Mouse (Mus musculus): ENCODE measurements around the gene Gnptab. TPM values are rescaled to one million over a fixed set of nuclear protein-coding genes. Genes with fewer than 3 reads are reported as not detected.

The Gnptab gene
- polyA plus RNA-seq, 1 experiment from 2014 or later, result 7.3 TPM

DNA sequence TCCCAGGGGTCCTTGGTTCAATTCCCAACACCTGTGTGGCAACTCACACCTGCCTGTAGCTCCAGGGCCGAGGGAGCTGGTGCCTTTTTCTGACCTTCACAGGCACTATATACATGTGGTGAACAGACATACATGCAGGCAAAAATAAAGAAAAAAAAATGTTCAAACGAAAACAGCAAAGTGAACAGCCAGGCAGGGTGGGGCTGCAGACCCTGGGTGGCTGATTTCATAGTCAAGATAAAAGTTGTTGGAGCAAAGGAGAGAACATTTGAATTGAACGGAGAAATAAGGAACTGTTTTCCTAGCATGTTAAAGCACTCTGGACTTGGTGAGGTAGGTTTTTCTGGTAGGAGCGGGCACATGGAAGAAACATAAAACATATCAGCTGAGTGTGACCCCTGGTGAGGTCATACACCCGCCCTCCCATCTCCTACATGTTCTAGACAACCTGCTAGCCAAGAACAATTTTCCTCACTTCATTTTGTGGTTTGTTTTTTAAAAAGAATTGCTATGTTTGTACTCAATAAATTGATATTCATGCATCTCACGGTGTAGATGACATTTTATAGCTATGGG lies 19.8 kb downstream of the Gnptab start:
- Histone ChIP-seq H3K27me3 (replicated peaks) (no peaks in the 10 kb centered on the region), H3K27ac (no peak overlapping the region), H3K4me1 (peaks cover 11% of the 10 kb centered on the region), H3K9me3 (replicated peaks) (no peaks in the 10 kb centered on the region), H3K36me3 (peaks cover 12% of the 10 kb centered on the region), H3K9ac (no peak overlapping the region), H3K4me2 (no peak overlapping the region), H3K4me3 (no peak overlapping the region)
- WGBS (ENCODE audit: insufficient replicate concordance), result 59% methylated on average over 6 of the region's 6 CpGs
- ATAC-seq, result no peak

DNA sequence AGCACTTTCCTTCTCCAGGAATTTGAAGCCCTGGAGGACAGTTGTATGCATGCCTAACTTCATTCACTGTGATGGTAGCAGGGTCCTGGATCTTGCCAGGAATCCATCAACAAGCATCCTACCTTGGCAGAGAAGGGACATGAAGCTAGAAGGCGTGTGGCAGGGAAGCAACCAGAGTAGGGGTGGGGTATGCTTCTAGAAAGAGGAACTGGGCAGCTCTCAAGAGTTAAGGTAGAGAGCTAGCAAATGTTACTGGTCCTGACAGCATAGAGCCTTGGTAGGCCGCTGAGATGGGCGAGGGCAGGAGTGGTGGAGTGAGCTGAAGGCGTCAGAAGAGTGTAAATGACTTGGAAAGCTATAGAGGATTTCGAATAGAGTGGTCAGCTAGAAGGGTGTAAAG lies 20.3 kb downstream of the Gnptab start:
- H3K4me2 ChIP-seq, result no peak overlapping the region
- peaks cover 12% of the 10 kb centered on the region for H3K36me3 ChIP-seq
- no peak overlapping the region for H3K4me3 ChIP-seq
- no peaks in the 10 kb centered on the region for H3K27me3 ChIP-seq (replicated peaks)
- peaks cover 11% of the 10 kb centered on the region for H3K4me1 ChIP-seq
- no peaks in the 10 kb centered on the region for H3K9me3 ChIP-seq (replicated peaks)
- 74% methylated on average over 5 of the region's 5 CpGs for WGBS (ENCODE audit: insufficient replicate concordance)
- no peak overlapping the region for H3K9ac ChIP-seq
- H3K27ac ChIP-seq, result no peak overlapping the region
- no peak for ATAC-seq

DNA sequence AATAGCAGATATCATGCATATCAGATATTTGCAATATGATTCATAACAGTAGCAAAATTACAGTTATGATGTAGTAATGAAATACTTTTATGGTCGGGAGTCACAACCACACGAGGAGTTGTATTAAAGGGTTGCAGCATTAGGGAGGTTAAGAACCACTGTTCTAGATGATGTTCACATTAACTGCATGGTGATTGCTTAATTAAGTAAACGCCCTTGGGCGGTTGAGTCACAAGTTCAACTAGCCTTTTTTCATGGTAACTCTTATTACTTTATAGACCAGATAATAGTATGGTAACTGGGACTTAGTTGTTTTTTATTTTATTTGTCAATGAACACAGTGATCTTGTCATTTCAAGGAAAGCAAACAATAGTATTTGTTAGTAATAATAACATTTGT lies 24.1 kb downstream of the Gnptab start:
- no peaks in the 10 kb centered on the region for H3K9me3 ChIP-seq (replicated peaks)
- H3K4me1 ChIP-seq, result peaks cover 11% of the 10 kb centered on the region
- 84% methylated on average over 4 of the region's 4 CpGs for WGBS (ENCODE audit: insufficient replicate concordance)
- ATAC-seq, result no peak
- H3K4me2 ChIP-seq, result no peak overlapping the region
- no peaks in the 10 kb centered on the region for H3K27me3 ChIP-seq (replicated peaks)
- no peak overlapping the region for H3K4me3 ChIP-seq
- H3K27ac ChIP-seq, result no peak overlapping the region
- H3K36me3 ChIP-seq, result peaks cover 12% of the 10 kb centered on the region
- H3K9ac ChIP-seq, result no peak overlapping the region

GRCm38 (mm10) chr10:88404220-88404619 lies 25.3 kb downstream of the Gnptab start:
- Histone ChIP-seq H3K9ac (no peak overlapping the region), H3K36me3 (peaks cover 12% of the 10 kb centered on the region), H3K4me1 (no peaks in the 10 kb centered on the region), H3K9me3 (replicated peaks) (no peaks in the 10 kb centered on the region), H3K4me3 (no peak overlapping the region), H3K4me2 (no peak overlapping the region), H3K27me3 (replicated peaks) (no peaks in the 10 kb centered on the region), H3K27ac (no peak overlapping the region)
- WGBS (ENCODE audit: insufficient replicate concordance), result 64% methylated on average over 6 of the region's 6 CpGs
- no peak for ATAC-seq

- no peak for ATAC-seq
- Histone ChIP-seq H3K4me1 (no peaks in the 10 kb centered on the region), H3K27ac (no peak overlapping the region), H3K36me3 (peaks cover 12% of the 10 kb centered on the region), H3K9me3 (replicated peaks) (no peaks in the 10 kb centered on the region), H3K4me3 (no peak overlapping the region), H3K27me3 (replicated peaks) (no peaks in the 10 kb centered on the region), H3K4me2 (no peak overlapping the region), H3K9ac (no peak overlapping the region)
- 80% methylated on average over 7 of the region's 7 CpGs for WGBS (ENCODE audit: insufficient replicate concordance)
Observed at GRCm38 (mm10) chr10:88405812-88406211, 26.9 kb downstream of the Gnptab start.

DNA sequence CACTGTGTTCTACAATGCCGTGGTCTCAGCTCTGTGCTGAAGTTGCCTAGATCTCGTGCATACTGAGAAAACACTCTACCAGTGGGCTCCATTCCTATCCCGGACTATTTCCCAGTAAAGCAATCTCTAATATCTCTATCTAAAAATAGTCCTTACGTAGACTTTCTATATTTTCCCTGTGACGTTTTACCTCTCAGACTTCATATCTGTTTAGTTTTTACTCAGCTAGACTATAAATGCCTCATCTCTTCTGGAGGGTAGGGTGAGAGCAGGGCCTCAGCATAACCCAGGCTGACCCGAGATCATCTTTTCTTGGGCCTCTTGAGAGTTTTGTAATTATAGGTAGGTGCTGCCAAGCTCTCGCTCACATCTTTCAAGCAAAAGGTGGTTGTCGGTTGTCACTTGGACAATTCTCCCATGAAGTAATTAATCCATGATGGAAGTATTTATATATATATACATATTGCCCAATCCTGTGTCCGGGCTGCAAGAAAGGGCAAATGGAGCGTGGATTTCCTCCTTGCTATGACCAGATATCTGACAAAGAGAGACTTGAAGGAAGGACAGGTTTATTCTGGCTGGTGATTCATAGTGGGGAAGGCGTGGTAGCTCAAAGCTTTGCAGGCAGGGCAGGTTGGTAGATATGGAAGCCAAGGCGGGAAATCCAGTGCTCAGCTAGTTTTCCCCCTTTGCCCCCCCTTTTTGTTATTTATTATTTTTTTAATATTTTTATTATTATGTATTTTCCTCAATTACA lies 29.1 kb downstream of the Gnptab start:
- Histone ChIP-seq H3K27ac (no peak overlapping the region), H3K4me3 (no peak overlapping the region), H3K36me3 (0 out of 2 replicates have a peak, but pooled peaks cover 3% of the 10 kb centered on the region), H3K9me3 (replicated peaks) (no peaks in the 10 kb centered on the region), H3K9ac (no peak overlapping the region), H3K4me1 (no peaks in the 10 kb centered on the region), H3K4me2 (no peak overlapping the region), H3K27me3 (replicated peaks) (no peaks in the 10 kb centered on the region)
- 77% methylated on average over 12 of the region's 12 CpGs for WGBS (ENCODE audit: insufficient replicate concordance)
- ATAC-seq, result no peak

- H3K27ac ChIP-seq, result no peak overlapping the region
- no peak overlapping the region for H3K4me3 ChIP-seq
- H3K36me3 ChIP-seq, result peaks cover 4% of the 10 kb centered on the region; the same call in 1 of the 2 replicates
- ATAC-seq, result no peak
- H3K9ac ChIP-seq, result no peak overlapping the region
- H3K4me2 ChIP-seq, result no peak overlapping the region
- H3K27me3 ChIP-seq (replicated peaks), result no peaks in the 10 kb centered on the region
- no peaks in the 10 kb centered on the region for H3K9me3 ChIP-seq (replicated peaks)
- WGBS (ENCODE audit: insufficient replicate concordance), result 39% methylated on average over 2 of the region's 2 CpGs
- H3K4me1 ChIP-seq, result no peaks in the 10 kb centered on the region
Observed at GRCm38 (mm10) chr10:88409751-88410150, 30.8 kb downstream of the Gnptab start.

- H3K9ac ChIP-seq, result no peak overlapping the region
- no peaks in the 10 kb centered on the region for H3K27me3 ChIP-seq (replicated peaks)
- no peak for ATAC-seq
- no peaks in the 10 kb centered on the region for H3K9me3 ChIP-seq (replicated peaks)
- WGBS (ENCODE audit: insufficient replicate concordance), result 81% methylated on average over 17 of the region's 17 CpGs
- H3K36me3 ChIP-seq, result peaks cover 15% of the 10 kb centered on the region; the same call in 1 of the 2 replicates
- no peak overlapping the region for H3K27ac ChIP-seq
- H3K4me3 ChIP-seq, result no peak overlapping the region
- no peak overlapping the region for H3K4me2 ChIP-seq
- H3K4me1 ChIP-seq, result no peaks in the 10 kb centered on the region
Observed at GRCm38 (mm10) chr10:88412290-88412995, 33.5 kb downstream of the Gnptab start.

DNA sequence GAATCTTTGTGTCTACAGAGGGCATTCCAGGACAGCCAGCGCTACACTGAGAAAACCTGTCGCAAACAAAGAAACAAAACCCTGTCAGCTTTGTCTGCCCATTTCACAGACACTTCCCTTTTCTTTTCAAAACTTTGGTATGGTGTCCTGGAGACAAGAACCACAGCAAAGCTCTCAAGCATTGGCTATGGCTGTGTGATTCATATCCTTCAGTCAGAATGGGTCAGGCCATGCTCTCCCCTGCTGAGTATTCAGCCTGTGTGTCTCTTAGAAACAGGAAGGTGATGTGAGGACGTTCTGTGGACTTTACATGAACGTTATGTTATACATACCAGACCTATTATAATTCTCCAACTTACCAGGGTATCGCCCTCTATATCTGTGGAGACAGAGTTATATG lies 38.8 kb downstream of the Gnptab start:
- no peaks in the 10 kb centered on the region for H3K9me3 ChIP-seq (replicated peaks)
- H3K4me2 ChIP-seq, result no peak overlapping the region
- H3K36me3 ChIP-seq, result peaks cover 24% of the 10 kb centered on the region
- no peak overlapping the region for H3K9ac ChIP-seq
- H3K4me3 ChIP-seq, result no peak overlapping the region
- no peak overlapping the region for H3K27ac ChIP-seq
- 68% methylated on average over 5 of the region's 5 CpGs for WGBS (ENCODE audit: insufficient replicate concordance)
- no peaks in the 10 kb centered on the region for H3K27me3 ChIP-seq (replicated peaks)
- no peak for ATAC-seq
- no peaks in the 10 kb centered on the region for H3K4me1 ChIP-seq

GRCm38 (mm10) chr10:88420141-88420541 lies 41.2 kb downstream of the Gnptab start:
- ATAC-seq, result no peak
- Histone ChIP-seq H3K4me2 (no peak overlapping the region), H3K9me3 (replicated peaks) (no peaks in the 10 kb centered on the region), H3K27me3 (replicated peaks) (no peaks in the 10 kb centered on the region), H3K4me1 (no peaks in the 10 kb centered on the region), H3K9ac (no peak overlapping the region), H3K27ac (no peak overlapping the region), H3K4me3 (no peak overlapping the region), H3K36me3 (peaks cover 27% of the 10 kb centered on the region)
- 77% methylated on average over 11 of the region's 11 CpGs for WGBS (ENCODE audit: insufficient replicate concordance)

DNA sequence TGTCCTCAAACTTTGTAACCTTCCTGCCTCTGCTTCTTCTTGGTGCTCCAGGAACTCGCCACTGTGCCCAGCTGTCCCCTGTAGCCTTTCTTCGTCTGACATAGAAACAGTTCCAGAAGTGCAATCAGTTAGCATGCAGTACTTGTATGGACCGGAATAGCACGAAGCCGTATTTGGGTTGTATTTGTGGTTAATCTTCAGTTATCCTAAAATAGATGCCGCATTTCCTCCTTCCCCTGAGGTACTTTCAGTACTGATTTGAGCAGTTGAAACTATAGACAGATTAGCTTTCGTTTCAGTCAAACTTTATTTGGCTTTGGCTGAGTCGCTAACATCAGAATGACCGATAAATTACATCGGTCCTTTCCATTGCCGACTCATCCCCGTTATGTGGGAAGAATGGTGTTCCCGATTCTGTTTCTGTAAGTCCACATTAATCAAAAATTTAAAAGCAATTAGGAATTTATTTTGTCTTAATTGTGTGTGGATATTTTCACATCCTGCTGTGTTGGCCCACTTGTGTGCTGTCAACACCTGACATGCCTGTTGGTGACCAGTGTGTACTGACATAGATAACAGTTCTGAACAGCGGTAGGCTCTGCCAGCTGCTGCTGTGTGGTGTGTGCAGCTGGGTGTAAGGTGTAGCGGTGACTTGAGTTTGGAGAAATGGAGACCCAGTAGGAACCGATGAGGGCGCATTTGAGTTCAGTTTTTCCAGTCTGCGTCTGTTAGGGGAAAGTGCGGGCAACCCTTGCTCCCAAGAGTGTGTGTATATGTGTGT lies 41.9 kb downstream of the Gnptab start:
- H3K4me2 ChIP-seq, result no peak overlapping the region

More for the DNA sequence above, 41.9 kb downstream of the Gnptab start:
- Histone ChIP-seq H3K4me1 (no peaks in the 10 kb centered on the region), H3K27ac (no peak overlapping the region), H3K36me3 (peaks cover 20% of the 10 kb centered on the region), H3K27me3 (replicated peaks) (no peaks in the 10 kb centered on the region), H3K9ac (no peak overlapping the region), H3K4me3 (no peak overlapping the region), H3K9me3 (replicated peaks) (no peaks in the 10 kb centered on the region)
- no peak for ATAC-seq
- 75% methylated on average over 19 of the region's 19 CpGs for WGBS (ENCODE audit: insufficient replicate concordance)
